Mouse (Mus musculus): ENCODE data around the gene Apoc3. TPM values are rescaled to one million over a fixed set of nuclear protein-coding genes. Genes with fewer than 3 reads are reported as not detected.

Gene Apoc3
- total and polyA plus RNA-seq, 3 experiments, result 1.4 TPM; not detected in 2

- no peak overlapping the region for H3K9ac ChIP-seq (ENCODE audit: low read depth, low read length)
Measured at GRCm38 (mm10) chr9:46269125-46269524, 33.7 kb upstream of the Apoc3 start.

GRCm38 (mm10) chr9:46268343-46268873 lies 33.0 kb upstream of the Apoc3 start, which contains the start of gene Apoa5:
Apoa5 (plus strand) TSS chr9:46268633.
- Histone ChIP-seq H3K9ac (ENCODE audit: low read depth, low read length) (no peak within 1 kb of the TSS), H3K4me3 (no peak within 1 kb of the TSS), H3K4me1 (ENCODE audit: control insufficient read depth, insufficient read depth, low read length) (peaks cover 4% of the 10 kb centered on the region; the same call in 1 of the 2 replicates), H3K27me3 (ENCODE audit: control insufficient read depth, insufficient read depth, low read length) (no peaks in the 10 kb centered on the region), H3K79me2 (replicated peaks; ENCODE audit: control insufficient read depth, insufficient read depth, low read length) (no peaks in the 10 kb centered on the region), H3K27ac (no peak within 1 kb of the TSS), H3K36me3 (ENCODE audit: control insufficient read depth, insufficient read depth, low read length) (no peaks in the 10 kb centered on the region)
- TF ChIP-seq POLR2A (IDR thresholded peaks at IDR 0.05; ENCODE audit: insufficient read depth, low read depth, low read length) (no peak), CTCF (IDR thresholded peaks at IDR 0.05) (no peak), EP300 (IDR thresholded peaks at IDR 0.05; ENCODE audit: insufficient read depth, low read depth, low read length) (no peak)
- intact Hi-C loops (cut with DNase I), result no loop called here
- WGBS, result 37% methylated on average over 7 of the region's 7 CpGs
- DNase-seq, result no peak

More at GRCm38 (mm10) chr9:46269125-46269524, 33.7 kb upstream of the Apoc3 start:
- H3K4me3 ChIP-seq, result no peak overlapping the region
- H3K79me2 ChIP-seq (replicated peaks; ENCODE audit: control insufficient read depth, insufficient read depth, low read length), result no peaks in the 10 kb centered on the region
- H3K27me3 ChIP-seq (ENCODE audit: control insufficient read depth, insufficient read depth, low read length), result no peaks in the 10 kb centered on the region
- no peaks in the 10 kb centered on the region for H3K36me3 ChIP-seq (ENCODE audit: control insufficient read depth, insufficient read depth, low read length)
- H3K27ac ChIP-seq, result no peak overlapping the region
- H3K4me1 ChIP-seq (ENCODE audit: control insufficient read depth, insufficient read depth, low read length), result peaks cover 4% of the 10 kb centered on the region; the same call in 1 of the 2 replicates
- intact Hi-C loops (cut with DNase I), result no loop called here
- DNase-seq, result no peak
- no peak for TF ChIP-seq EP300 (IDR thresholded peaks at IDR 0.05; ENCODE audit: insufficient read depth, low read depth, low read length)
- TF ChIP-seq POLR2A (IDR thresholded peaks at IDR 0.05; ENCODE audit: insufficient read depth, low read depth, low read length), result no peak
- TF ChIP-seq CTCF (IDR thresholded peaks at IDR 0.05), result no peak
- WGBS, result 83% methylated on average over 5 of the region's 5 CpGs

GRCm38 (mm10) chr9:46261131-46261530 lies 25.7 kb upstream of the Apoc3 start:
- H3K79me2 ChIP-seq (replicated peaks; ENCODE audit: control insufficient read depth, insufficient read depth, low read length), result no peaks in the 10 kb centered on the region
- H3K27me3 ChIP-seq (ENCODE audit: control insufficient read depth, insufficient read depth, low read length), result no peaks in the 10 kb centered on the region
- no peaks in the 10 kb centered on the region for H3K36me3 ChIP-seq (ENCODE audit: control insufficient read depth, insufficient read depth, low read length)
- 66% methylated on average over 7 of the region's 7 CpGs for WGBS
- intact Hi-C loops (cut with DNase I), result no loop called here
- peaks cover 2% of the 10 kb centered on the region; the same call in 1 of the 2 replicates for H3K4me1 ChIP-seq (ENCODE audit: control insufficient read depth, insufficient read depth, low read length)
- no peak overlapping the region for H3K9ac ChIP-seq (ENCODE audit: low read depth, low read length)
- no peak overlapping the region for H3K27ac ChIP-seq
- H3K4me3 ChIP-seq, result no peak overlapping the region
- no peak for TF ChIP-seq EP300 (IDR thresholded peaks at IDR 0.05; ENCODE audit: insufficient read depth, low read depth, low read length)
- TF ChIP-seq POLR2A (IDR thresholded peaks at IDR 0.05; ENCODE audit: insufficient read depth, low read depth, low read length), result no peak
- TF ChIP-seq CTCF (IDR thresholded peaks at IDR 0.05), result no peak
- DNase-seq, result no peak

- Histone ChIP-seq H3K27ac (no peak overlapping the region), H3K4me3 (no peak overlapping the region), H3K9ac (ENCODE audit: low read depth, low read length) (no peak overlapping the region), H3K27me3 (ENCODE audit: control insufficient read depth, insufficient read depth, low read length) (no peaks in the 10 kb centered on the region), H3K79me2 (replicated peaks; ENCODE audit: control insufficient read depth, insufficient read depth, low read length) (no peaks in the 10 kb centered on the region), H3K4me1 (ENCODE audit: control insufficient read depth, insufficient read depth, low read length) (peaks cover 2% of the 10 kb centered on the region; the same call in 1 of the 2 replicates), H3K36me3 (ENCODE audit: control insufficient read depth, insufficient read depth, low read length) (no peaks in the 10 kb centered on the region)
- WGBS, result 80% methylated on average over 6 of the region's 6 CpGs
- no peak for TF ChIP-seq CTCF (IDR thresholded peaks at IDR 0.05)
- TF ChIP-seq POLR2A (IDR thresholded peaks at IDR 0.05; ENCODE audit: insufficient read depth, low read depth, low read length), result no peak
- TF ChIP-seq EP300 (IDR thresholded peaks at IDR 0.05; ENCODE audit: insufficient read depth, low read depth, low read length), result no peak
- DNase-seq, result no peak
- intact Hi-C loops (cut with DNase I), result no loop called here
Measured at GRCm38 (mm10) chr9:46259111-46259510, 23.7 kb upstream of the Apoc3 start.

GRCm38 (mm10) chr9:46257546-46257945 lies 22.1 kb upstream of the Apoc3 start:
- TF ChIP-seq EP300 (IDR thresholded peaks at IDR 0.05; ENCODE audit: insufficient read depth, low read depth, low read length) (no peak), CTCF (IDR thresholded peaks at IDR 0.05) (no peak), POLR2A (IDR thresholded peaks at IDR 0.05; ENCODE audit: insufficient read depth, low read depth, low read length) (no peak)
- Histone ChIP-seq H3K4me1 (ENCODE audit: control insufficient read depth, insufficient read depth, low read length) (peaks cover 2% of the 10 kb centered on the region; the same call in 1 of the 2 replicates), H3K4me3 (no peak overlapping the region), H3K36me3 (ENCODE audit: control insufficient read depth, insufficient read depth, low read length) (no peaks in the 10 kb centered on the region), H3K9ac (ENCODE audit: low read depth, low read length) (no peak overlapping the region), H3K27ac (peak overlapping the region; percentile 58), H3K79me2 (replicated peaks; ENCODE audit: control insufficient read depth, insufficient read depth, low read length) (no peaks in the 10 kb centered on the region), H3K27me3 (ENCODE audit: control insufficient read depth, insufficient read depth, low read length) (no peaks in the 10 kb centered on the region)
- WGBS, result 53% methylated on average over 3 of the region's 3 CpGs
- intact Hi-C loops (cut with DNase I), result no loop called here
- peak in 1 of 2 experiments; percentile 40 for DNase-seq

- intact Hi-C loops (cut with DNase I), result no loop called here
- Histone ChIP-seq H3K4me1 (ENCODE audit: control insufficient read depth, insufficient read depth, low read length) (peaks cover 2% of the 10 kb centered on the region; the same call in 1 of the 2 replicates), H3K9ac (ENCODE audit: low read depth, low read length) (no peak overlapping the region), H3K27me3 (ENCODE audit: control insufficient read depth, insufficient read depth, low read length) (no peaks in the 10 kb centered on the region), H3K27ac (peak overlapping the region; percentile 33), H3K79me2 (replicated peaks; ENCODE audit: control insufficient read depth, insufficient read depth, low read length) (no peaks in the 10 kb centered on the region), H3K4me3 (no peak overlapping the region), H3K36me3 (ENCODE audit: control insufficient read depth, insufficient read depth, low read length) (no peaks in the 10 kb centered on the region)
- DNase-seq, result no peak
- TF ChIP-seq POLR2A (IDR thresholded peaks at IDR 0.05; ENCODE audit: insufficient read depth, low read depth, low read length), result no peak
- no peak for TF ChIP-seq CTCF (IDR thresholded peaks at IDR 0.05)
- no peak for TF ChIP-seq EP300 (IDR thresholded peaks at IDR 0.05; ENCODE audit: insufficient read depth, low read depth, low read length)
- 70% methylated on average over 10 of the region's 10 CpGs for WGBS
Measured at GRCm38 (mm10) chr9:46256658-46257385, 21.4 kb upstream of the Apoc3 start.
